Mouse (Mus musculus): ENCODE measurements around the gene P4htm. TPM values are rescaled to one million over a fixed set of nuclear protein-coding genes. Genes with fewer than 3 reads are reported as not detected.
A peak's percentile ranks its signal among the peaks of the same experiment; 100 is the strongest.

P4htm gene
- total RNA-seq, 2 experiments from 2014 or later = 14.3 to 16.6 TPM

DNA sequence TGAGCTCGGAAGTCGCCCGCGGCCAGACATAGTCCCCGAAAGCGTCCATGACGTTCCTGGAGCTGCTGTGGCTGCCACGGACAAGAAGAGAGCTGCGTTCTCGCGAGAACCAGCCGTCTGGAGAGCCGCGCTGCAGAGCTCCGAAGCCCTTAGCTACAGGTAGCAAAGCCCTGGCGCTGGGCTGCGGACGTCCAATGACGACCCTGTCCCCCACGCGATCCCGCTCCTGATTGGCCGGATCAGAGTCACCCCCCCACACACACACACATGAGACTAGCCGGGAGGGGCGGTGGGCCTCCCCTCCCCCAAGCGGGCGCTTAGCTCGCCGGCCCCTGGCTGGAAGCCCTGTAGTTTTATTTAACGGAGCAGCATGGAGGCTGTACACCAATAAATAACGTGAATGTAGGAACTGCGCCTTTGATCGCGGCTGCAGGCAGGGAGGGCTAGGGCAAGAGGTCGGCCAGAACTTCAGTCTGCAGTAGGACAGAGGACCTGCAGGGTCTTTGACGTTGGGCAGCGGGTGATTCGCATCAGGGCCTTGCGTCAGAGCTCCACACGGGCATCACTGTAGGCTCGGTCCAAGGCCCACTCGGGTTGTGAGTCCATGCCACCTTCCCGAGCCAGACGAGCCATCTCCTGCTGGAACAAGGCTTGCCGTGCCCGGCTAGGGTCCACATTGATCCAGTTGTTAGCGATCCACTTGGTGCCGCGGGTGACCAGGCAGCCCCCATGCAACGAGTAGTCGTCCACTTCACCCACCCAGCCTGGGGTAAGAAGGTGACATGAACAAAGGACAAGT, 18.7 kb downstream of the P4htm start, which contains the start of gene Wdr6:
Wdr6 (minus strand) TSS at position 195 of the 799 bp plus-strand sequence.
- intact Hi-C loops (cut with DNase I) = no loop called here
- peak; percentile 90 to 91 for DNase-seq

DNA sequence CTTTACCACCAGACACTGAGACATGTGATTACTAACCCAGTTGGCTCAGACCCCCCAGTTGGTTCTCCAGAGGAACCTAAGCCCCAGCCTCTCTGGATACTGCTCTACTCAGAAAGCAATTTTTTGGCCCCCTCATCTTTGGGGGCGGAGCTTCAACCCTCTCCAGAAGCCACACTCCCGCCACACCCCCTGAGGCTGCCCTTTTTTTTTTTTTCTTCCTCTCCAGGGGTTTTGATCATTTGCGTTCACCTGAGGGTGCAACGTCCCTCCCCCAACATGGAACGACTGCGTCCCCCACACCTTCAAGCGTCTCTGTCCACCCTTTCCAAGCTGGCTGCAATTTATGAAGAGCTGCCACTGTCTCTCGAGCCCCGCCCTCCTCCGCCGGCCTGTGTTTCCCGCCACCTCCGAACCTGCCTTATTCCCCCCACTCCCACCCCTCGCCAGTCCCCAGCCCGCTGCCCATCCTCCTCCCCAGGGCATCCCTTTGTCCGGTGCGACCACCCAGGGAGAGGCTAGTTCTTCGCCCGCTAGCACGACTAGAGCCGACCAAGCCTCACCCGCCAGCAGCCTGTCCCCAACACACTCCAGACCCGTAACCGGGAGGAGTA, 19.4 kb downstream of the P4htm start:
- peak; percentile 54 to 71 for DNase-seq
- intact Hi-C loops (cut with DNase I) = no loop called here

DNA sequence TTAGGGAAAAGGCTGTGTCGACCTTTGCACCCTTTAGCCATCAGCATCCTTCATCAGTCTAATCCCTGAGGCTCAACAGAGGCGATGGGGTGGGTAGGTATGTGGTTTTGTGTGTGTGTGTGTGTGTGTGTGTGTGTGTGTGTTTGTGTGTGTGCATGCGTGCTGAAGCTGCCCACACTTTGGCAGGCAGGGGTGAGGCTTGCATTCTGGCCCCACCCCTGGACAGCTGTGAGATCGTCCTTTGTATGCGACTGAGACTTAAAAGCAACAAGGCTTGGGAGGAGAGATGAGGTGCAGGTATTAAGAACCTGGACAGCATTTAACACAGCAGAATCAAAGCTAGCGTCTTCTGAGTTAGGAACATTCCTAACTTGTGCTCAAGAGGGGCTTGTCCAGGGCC, 20.4 kb downstream of the P4htm start:
- intact Hi-C loops (cut with DNase I) = no loop called here
- DNase-seq = no peak

DNA sequence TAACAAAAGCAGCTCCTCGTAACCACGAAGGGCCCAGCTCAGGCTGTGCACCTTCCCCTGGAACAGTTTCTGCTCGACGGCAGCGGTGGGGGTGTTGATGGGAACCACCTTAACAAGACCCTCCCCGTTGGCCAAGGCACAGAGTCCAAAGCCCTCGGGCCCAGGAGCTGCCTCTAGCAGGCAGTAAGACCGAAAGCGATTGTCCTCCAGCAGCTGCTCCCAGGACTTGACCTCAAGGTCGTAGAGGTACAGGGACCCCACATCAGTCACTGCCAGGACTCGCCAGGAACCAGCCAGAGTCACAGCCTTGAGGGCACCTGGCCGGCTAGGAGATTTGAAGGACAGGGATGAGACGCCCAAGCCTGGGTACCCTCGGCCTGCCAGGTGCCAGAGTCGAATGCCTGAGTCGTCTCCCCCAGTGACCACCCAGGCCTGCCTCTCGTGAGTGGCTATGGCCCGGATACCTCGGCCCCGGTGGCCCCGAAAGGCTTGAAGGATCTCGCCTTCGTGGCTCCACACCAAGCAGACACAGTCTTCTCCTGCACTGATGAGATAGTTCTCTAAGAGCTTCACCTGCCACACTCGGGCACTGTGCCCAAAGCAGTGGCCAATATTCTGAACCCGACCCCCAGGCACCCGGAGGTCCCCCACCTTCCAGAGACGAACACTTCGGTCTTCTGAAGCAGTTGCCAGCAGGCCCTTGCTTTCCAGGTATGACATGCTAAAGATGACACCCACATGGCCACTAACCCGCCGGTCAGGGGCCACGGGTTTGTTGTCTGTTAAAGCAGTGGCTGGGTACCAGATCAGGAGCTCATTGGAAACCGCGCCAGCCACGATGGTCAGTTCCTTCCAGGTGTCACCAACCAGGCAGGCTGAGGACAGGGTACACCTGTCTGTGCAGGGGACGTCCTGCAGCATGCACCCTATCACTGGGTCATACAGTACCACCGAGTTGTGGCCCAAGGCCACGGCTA, 21.9 kb downstream of the P4htm start:
- intact Hi-C loops (cut with DNase I) = no loop called here
- DNase-seq = no peak

DNA sequence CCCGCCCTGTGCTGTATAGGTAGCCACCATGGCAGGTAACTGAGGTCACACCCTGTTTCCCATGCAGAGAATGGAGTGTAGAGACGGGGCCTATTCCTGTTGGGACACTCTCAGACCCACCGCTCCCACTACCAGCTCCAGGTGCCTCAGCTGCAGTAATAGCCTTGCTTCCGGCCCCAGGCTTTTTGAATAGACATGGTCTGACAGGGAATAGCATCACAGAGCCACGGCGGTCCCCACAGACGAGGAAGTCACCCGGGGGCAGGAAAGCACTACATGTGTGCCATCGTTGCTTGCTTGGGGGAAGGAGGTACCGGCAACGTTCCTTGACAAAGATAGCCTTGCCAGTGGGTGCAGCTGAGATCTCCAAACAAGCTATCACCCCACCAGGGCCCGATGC, 22.5 kb downstream of the P4htm start:
- DNase-seq = no peak
- intact Hi-C loops (cut with DNase I) = no loop called here

DNA sequence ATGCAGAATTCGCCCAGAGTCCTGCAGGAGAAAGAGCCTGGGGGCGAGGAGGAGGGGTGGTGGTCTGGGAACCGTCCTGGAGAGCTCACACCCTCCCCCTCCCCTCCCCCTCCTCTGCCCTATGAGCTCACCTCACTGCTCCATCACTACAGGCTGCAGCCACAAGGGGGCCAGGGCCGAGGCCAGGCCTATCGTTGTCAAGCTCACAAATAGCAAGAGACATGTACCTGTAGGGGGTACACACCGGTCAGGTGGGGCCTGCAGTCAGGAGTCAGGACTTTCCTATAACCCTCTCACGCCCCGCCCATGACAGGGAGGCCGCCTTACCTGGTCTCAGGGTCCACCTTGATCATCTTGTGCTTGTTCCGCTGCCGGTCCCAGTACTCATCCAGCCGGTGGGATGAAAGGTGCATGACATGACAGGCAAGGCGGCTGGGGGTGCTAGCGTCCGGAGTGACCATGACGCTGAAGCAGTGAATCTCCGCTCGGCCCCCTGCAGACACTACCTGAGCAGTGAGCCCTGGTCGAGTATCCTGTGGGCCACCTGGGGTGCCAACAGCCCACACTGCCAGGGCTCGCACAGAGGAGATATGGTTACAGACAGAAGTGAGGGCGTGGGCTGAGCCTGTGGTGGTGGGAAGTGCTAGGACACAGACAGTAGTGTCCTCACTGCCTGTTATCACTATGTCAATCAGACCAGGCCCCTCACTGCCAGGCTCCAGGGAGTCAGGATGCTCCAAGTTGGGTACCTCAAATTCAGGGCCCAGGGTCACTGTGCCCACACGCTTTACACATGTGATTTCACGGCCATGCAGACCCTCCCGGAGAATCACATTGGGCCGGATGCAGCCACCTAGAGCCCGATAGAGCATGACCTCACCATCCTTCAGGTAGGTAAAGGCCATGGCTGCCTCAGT, 23.4 kb downstream of the P4htm start:
- DNase-seq = peak; percentile 49 to 76
- intact Hi-C loops (cut with DNase I) = loop anchor here (2.0 kb wide), 1 partner anchor 21 kb away; no protein-coding TSS in a partner anchor

DNA sequence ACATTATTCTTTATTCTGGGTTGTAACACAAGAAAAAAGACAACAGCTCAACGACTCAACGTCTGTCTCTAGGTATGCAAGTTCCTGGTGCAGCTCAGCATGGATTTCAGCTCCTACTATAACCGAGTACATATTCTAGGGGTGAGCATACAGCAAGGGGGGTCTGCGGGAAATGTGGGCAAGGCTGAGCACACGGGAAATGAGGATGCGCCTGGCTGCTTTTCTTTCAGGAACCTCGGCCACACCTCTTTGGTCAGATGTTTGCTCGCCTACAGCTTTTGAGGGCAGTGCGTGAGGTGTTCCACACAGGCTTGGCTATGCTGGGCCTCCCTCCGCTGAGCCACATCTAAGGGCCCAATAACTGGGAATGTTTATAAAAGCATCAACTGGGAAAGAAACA, 25.1 kb downstream of the P4htm start:
- intact Hi-C loops (cut with DNase I) = loop anchor here (2.0 kb wide), 1 partner anchor 22 kb away; no protein-coding TSS in a partner anchor
- DNase-seq = no peak

DNA sequence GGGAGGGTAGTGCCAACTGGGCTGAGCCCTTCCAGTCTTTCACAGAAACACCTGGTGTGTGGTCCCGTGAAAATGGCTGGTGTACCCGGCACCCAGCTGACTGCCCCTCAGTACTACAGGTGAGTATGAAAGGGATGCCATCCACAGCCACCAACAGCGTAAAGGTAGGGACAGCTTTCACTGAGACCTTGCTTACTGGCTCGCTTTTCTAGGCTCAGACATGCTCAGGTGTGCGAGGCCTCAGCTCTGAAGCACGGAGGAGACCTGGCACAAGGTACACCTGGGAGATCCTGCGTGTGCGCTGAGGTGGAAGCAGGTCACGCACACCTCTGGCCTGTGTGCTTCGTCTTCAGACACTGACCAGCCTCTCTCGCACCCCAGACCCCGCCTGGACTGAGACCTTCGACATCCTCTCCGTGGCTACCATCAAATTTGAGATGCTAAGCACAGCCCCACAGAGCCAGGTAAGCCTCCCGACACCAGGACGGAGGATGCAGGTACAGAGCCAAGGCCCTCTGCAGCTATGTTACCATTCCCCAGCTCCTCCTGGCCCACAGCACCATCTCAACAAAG, 26.0 kb downstream of the P4htm start:
- no peak for DNase-seq
- intact Hi-C loops (cut with DNase I) = no loop called here

DNA sequence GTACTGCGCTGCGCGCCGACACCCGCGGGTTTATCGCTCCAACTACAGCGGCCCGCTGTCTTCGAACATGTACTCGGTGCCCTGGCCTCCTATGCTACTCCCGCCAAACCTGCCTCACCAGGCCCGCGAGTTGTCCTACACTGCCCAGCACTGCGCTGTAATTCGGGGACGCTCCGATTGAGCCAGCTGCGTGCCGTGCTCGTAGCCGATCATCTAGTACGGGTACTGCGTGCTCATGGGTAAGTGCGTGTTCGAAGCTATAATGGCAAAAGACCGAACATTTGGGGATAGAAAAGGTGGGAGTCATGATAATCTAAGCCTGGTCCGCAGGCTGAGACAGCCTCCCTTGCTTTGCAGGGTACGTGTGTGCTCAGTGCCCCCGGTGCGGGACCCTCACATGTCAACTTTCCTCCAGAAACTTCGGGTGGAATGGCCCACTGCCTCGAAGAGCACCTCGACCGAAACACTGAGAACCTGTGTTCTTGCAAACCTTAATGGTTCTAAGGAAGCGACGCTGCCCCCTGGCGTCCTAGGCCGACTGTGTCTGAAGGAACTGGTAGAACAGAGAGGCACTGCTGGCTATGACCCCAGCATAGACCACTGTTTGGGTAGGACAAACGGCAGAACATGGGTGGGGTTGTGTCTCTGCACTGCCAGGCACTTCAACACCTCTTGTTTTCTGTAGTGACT, 27.1 kb downstream of the P4htm start:
- intact Hi-C loops (cut with DNase I) = no loop called here
- peak; percentile 76 to 84 for DNase-seq

DNA sequence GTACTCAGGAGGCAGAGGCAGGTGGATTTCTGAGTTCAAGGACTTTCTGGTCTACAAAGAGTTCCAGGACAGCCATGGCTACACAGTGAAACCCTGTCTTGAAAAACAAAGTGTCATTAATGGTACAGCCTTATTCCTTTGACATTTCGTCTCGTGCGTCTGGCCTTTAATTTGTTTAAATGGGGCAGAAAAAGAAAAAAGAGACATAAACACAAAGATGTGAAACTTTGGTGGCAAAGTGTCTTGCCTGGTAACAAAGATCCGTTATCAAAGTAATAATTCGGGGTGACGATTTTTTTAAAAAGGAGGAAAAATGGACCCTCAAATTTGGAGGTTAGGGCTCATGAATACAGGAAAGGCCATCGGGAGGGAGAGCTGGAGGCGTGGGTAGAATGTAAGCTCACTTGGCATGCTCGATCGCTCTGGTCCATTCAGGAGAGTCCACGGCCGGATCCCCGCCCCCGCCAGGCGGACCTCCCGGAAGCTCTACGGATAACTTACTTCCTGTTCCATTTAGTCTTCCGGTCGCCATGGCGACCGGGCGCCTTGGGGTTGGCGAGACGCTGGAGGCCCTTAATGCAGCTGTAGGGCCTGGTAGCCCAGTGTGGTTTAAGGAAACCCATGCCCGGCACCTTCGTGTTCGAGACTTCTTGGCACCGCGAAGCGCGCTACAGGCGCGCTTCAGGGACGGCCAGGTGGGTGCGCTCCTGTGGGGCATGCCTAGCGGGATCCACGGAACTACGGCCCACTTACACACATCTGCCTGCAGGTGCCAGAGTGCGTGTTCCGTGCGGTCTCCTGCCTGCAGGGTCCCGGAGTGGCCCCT, 27.9 kb downstream of the P4htm start, which contains the start of gene Dalrd3:
Dalrd3 (plus strand) TSS at position 506 of the 826 bp plus-strand sequence.
- DNase-seq = peak; percentile 87 to 89
- intact Hi-C loops (cut with DNase I) = loop anchor here (5.0 kb wide), 1 partner anchor 52 kb away; the partner anchor contains the start of gene Qrich1

DNA sequence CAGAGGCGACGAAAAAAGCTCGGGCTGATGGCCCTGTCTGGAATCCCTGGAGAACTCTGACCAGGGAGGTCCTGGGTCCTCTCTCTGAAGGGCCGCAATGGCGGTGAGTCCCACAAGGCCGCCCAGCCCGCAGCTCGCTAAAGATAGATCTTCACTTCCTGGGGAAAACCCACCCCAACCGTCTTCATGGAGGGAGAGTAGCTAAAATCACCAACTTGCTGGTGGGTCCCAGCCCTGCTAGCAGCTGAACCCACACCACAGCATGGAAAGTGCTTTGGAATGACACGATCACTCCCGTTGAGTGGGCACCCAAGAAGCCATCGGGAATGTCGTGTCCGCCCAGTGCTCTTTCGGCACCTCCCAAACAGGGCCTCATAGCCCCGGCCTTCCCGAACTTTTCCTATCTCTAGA, 29.0 kb downstream of the P4htm start:
- no peak for DNase-seq
- intact Hi-C loops (cut with DNase I) = loop anchor here (5.0 kb wide), 1 partner anchor 51 kb away; the partner anchor contains the start of gene Qrich1

DNA sequence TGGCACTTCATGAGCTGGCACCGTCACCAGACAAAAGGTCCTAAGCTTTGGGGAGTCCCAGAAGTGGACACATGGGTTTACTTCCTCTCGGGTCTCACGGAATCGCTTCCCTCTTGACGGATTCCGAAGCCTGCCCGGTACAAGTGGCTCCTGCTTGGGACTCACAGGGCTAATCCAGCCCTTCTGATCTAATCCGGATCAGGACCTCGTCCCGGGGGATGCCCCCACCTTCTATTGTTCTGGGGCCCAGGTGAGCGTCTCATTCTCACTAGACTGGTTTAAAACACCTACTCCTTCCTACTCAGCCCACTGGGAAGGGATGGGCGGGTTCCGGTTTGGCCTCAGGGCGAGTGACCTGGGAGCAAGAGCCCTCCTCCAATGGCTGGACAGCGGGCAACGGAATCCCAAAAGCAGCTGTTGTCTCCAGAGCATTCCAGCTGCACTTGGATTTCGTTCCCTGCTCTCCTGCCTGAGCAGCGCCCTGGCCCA, 29.5 kb downstream of the P4htm start:
- intact Hi-C loops (cut with DNase I) = loop anchor here (5.0 kb wide), 1 partner anchor 51 kb away; the partner anchor contains the start of gene Qrich1
- peak in 1 of 2 experiments; percentile 39 for DNase-seq

DNA sequence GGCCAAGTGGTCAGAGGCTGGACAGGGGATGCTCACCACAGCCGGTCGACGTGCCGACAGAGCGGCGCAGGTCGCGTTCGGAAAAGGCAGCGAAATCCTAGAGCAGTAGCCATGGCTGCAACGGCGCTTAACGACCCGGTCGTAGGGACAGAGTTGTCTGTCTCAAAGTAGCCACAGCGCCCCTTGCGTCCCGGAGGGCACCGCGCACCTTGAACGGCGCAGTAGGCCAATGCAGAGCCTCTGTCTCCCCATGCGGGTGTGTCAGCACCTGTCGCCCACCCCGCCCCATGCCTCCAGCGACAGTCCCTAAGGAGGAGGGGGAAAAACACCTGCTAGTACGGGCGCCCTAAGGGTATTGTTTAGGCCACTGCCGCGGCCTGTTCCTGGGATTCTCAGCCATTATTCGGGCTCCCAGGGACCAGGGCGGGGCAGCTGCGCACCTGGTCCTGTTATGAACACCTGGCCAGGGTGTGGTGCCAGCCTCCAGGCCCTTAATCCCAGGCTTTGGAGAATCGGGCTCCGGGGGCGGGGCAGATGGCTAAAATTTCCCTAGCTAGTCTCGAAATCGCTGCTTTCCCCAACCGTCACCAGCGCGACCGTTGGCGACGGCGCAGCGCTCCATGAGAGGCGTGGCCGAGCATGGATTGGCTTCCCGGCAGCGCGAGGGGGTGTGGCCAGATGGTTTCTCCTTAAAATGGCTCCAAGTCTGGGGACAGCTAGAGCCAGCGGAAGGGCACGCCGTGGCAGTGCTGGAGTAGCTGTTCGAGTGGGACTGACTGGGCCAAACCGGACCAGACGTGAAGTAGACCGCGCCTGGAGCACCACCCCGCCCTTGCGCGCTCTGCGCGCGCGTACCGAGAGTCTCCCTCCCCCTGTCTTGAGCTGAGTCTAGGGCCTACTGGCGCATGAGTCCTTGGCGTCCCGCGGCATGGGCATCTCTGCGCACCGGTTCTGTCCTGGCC, 30.4 kb downstream of the P4htm start, which contains the start of gene Ndufaf3:
Ndufaf3 (minus strand) TSS at position 620 of the 962 bp plus-strand sequence.
- intact Hi-C loops (cut with DNase I) = loop anchor here (5.0 kb wide), 1 partner anchor 50 kb away; the partner anchor contains the start of gene Qrich1
- DNase-seq = peak; percentile 95 to 97

DNA sequence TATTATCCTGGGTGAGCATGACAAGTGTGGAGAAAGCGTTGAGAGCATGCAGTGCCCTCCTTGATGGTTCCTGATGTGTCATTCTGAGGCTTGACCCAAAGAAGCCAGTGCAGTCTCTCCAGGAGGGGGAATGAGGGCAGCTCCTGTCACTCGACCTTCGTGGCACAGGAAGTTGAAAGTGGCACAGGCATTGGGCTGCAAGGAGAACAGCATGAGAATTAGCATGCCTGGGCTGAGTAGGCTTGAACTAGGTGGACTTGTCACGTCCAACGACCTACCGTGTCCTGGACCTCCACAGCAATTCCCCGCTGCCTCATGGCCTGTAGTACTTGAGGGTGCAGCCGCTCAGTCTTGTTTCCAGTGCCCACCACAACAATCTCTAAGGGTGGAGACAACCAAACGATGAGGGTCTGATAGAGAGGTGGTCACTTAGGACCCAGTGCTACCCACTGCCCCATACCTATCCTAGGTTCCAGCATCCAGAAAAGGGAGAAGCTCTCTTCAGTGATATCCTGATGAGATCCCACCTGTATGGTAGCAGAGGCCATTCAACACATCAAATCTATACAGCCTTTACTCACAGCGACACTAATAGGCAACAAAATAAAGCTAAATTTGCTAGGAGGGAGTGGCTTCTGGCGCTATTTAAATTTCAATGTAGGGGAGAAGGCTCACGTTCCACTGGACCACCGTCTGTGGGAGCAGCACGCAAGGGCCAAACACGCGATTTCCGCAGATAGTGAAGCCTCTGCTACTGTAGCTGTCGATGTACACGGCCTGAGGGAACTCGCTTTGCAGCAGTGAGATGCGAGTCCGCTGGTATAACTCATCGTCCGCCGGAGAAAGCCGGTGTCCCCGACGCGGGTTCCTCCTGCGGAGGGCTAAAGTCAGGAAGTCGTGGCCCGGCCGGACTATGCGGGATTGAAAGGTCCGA, 31.3 kb downstream of the P4htm start:
- no peak for DNase-seq
- intact Hi-C loops (cut with DNase I) = loop anchor here (5.0 kb wide), 1 partner anchor 49 kb away; the partner anchor contains the start of gene Qrich1

DNA sequence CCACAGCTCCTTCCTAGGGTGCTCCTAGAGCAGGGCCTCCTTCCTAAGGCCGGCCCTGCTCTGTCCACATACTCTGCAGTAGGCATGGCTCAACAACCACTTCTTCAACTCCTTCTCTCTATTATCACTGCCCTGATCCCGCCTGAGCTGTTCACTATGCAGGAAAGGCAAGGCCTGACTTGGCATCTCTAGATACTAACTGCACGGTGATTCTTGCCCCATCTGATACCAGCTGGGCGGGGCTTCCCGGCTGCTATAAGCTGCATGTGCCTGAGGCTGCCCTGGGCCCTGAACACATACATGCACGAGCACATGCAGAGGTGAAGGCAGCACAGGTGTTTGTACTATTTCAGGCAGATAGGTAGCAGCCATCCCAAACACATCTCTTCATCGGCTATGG, 33.3 kb downstream of the P4htm start:
- DNase-seq = no peak
- intact Hi-C loops (cut with DNase I) = no loop called here
